Mouse (Mus musculus): Measurements from ENCODE around the gene Med27. TPM values are rescaled to one million over a fixed set of nuclear protein-coding genes. Genes with fewer than 3 reads are reported as not detected.
A peak's percentile ranks its signal among the peaks of the same experiment; 100 is the strongest.

Gene Med27
- total RNA-seq, 2 experiments from 2014 or later = 15.8 to 16.1 TPM

DNA sequence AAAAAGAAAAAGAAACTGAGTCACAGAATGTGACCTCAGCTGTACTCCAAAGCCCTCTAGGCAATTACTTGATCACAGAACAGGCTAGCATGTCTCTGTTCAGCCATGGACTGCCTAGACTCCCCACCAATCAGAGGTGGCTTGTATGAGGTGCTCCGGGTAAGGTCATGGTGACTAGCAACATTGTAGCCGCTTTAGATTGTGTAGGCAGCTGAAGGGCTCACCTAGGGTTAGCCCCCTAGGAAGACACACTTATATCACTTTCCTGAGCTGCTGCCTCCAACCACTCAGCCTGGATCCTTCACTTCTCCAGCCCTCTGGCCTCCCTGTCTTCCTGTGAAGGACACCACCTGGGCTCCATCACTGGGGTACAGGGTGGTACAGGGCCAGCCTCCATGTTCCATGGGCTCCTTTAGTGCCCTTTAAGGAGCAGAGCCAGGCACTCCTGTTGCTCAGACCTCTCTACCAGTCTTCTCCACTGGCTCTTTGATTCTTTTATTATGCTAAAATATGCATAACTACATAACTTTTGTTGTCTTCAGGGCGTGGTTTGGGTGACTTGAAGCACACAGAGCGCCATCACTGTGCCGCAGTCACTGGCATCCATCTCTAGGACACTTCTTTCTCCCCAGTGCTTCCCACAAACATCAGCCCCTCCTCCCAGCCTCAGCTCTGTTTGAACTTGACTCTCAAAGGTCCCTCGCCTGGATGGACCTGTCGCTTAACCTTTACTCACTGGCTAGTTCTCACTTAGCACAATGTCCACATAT lies 205.4 kb downstream of the Med27 start:
- intact Hi-C loops (cut with DNase I) = loop anchor here (5.0 kb wide), 1 partner anchor 350 kb away; no protein-coding TSS in a partner anchor

DNA sequence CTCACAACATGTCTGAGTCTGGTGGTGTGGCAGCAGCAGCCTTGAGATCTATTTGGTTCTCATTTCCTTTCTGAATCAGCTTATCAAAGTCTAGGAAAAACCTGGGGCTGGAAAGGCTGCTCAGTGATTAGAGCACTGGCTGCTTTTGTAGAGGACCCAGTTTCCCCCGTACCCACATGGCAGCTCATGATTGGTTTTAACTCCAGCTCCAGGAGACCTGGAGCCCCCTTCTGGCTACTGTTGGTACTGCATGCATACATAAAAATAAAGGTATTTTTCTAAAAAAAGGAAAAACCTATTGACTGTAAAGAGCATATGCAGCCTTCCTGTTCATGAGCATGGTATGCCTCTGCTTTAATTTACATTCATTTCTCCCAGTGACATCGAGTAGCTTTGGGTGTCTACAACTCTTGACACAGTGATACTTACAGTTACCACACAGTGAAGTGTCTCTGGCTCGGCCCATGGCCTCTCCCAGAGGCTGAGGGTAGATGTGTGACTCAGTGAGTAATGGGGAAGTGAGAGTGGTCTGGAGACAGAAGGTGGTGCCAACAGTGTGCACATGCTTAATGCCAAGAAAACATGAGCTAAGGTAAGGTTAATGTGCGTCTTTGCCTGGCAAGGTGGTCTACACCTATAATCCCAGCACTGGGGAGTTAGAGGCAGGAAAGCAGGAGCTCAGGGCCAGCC lies 207.5 kb downstream of the Med27 start:
- DNase-seq = peak; percentile 51 to 66
- intact Hi-C loops (cut with DNase I) = loop anchor here (2.0 to 5.0 kb wide), 2 partner anchors 337 to 352 kb away; no protein-coding TSS in a partner anchor

More for the DNA sequence above, 205.4 kb downstream of the Med27 start:
- no peak for DNase-seq

DNA sequence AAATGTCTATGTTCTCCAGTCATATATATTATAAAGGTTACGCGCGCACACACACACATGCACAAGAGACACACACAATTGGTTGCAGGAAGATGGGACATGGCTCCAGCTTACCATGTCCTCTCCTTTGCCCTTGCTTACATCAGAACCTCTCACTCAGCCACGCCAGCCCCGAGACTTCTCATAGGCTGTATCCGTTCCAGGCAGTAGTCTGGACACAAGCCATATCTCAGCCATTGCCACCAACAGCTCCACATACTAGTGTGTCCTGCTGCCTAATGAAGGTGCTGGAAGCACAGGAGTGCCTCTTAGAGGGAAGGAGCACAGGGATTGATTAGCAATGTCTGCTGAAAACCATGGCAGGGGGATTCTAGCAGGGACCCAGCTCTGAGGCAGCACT lies 211.9 kb downstream of the Med27 start:
- intact Hi-C loops (cut with DNase I) = loop anchor here (5.0 kb wide), 1 partner anchor 211 kb away; the partner anchor contains the start of gene Med27
- DNase-seq = peak in 1 of 2 experiments; percentile 24

DNA sequence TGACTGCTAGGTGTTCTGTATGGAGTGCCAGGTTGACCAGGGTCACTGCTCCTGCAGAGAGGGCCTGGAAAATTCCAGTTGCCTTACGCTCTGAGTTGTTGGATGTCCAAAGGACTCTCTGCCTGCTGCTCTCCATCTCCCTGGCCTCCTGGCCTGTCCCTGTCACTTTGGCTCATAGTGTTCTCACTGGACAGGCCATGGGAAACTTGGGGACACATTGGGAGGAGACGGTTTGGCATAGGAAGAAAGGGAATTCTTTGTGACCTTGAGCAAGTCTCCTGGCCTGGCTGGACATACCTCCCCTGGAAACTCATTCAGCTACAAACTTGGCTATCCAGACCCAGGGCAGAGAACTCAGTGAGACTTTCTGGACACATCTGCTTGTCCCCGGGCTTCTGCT lies 213.3 kb downstream of the Med27 start:
- DNase-seq = no peak
- intact Hi-C loops (cut with DNase I) = loop anchor here (5.0 kb wide), 1 partner anchor 213 kb away; the partner anchor contains the start of gene Med27

DNA sequence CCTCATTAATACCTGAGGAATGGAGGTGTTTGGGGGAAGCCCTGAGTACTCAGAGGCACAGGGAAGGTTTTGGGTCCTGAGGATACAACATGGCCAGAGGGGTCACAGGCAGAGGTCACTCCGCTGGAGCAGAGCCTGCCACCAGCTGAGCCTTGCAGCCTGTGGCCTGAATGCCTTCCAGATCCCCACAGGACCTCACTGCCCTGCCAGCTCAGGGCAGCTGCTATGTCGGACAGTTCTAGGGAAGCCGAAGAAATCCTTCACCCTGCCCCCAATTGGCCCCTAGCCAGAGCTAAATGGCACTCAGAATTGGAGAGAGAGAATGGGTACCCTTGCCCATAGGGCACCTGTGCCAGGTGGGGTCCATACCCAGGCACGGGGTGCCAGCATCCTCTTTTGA lies 214.8 kb downstream of the Med27 start:
- intact Hi-C loops (cut with DNase I) = no loop called here
- DNase-seq = no peak

DNA sequence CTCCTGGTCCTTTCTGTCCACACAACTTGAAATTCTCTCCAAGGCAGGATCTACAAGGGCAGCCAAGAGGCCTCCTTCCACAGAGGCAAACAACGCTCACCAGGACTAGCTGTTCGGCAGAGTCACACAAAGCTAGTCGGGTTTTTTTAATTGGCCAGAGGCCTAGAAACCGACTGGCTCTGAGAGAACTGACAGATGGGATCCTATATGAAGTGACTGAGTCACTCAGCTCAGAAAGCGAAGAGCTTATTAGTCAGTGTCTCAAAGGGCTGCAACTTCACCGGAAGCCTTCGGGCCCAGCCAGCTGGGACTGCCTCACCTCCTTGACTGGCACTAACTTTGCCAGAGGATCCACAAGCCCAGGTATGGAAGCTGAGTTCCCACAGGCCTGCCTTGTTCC lies 217.4 kb downstream of the Med27 start:
- DNase-seq = no peak

DNA sequence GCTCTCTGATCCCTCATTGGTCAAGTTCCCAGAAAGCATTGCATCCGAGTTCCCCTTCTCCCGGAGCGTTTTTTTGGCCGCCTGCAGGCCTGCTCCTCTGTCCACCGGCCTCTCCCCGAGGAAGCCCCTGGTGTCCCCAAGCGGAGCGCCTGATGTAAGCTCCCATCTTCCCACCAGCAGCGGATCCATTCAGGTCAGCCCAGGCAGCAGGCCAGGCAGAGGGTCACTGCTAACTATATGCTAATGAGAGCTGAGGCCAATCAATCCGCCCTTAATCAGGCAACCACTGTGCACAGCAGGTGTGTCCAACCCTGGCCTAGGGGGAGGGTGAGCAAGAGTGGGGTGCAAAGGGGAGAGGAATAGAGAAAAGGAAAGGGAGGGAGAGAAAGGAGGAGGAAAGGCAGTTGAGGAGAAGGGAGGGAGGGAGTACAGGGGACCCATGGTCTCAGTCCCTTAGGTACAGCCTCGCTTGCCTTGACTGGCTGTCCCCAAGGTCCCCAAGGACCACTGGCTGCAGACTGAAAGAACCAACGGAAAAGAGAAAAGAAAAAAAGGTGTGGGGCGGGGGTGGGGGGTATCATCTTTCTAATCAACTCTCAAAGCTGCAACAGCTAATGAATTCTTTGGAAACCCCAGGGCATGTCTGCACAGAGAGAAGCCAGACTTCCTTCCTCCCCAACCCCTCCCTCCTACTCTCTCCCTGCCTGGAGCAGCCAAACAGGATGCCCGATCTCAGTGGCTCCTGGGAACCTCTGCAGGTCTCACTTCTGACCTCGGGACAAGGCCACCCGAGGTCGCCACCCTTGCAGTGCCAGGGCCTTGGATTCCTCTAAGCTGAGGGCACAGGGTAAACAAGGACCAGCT lies 219.2 kb downstream of the Med27 start:
- intact Hi-C loops (cut with DNase I) = no loop called here
- DNase-seq = no peak

More for the DNA sequence above, 217.4 kb downstream of the Med27 start:
- intact Hi-C loops (cut with DNase I) = no loop called here

DNA sequence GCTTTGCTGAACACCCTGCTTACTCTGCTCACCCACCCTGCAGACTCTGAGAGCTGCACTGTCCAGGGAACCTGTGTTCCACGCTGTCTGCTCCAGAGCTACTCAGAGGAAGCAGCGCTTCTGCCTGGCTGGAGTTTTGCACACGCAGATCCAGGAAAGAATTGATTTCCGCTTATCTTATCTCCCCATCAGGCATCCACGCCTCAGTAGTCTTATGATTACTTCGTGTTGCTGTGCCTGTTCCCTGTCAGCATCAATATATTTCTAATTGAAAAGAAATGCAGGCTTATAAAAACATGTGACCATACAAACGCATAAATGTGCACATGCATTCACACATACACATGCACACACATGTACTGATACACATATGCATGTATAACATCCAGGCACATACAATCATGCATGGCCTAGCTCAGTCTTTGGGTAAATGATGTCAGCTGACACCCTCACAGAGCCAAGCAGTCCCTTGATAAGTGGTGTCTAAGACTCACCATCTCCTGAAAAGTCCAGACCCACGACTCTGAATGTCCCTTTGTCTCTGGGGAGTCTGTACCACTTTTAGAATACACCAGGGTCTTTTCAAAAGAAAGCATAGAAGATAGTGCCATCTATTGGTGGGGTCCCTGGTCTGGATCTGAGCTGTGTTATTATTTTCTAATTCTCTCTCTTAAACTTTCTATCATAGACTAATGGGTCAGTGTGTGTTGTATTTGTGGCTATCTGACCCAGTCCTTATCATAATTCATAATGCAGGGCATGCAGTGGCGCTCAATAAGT lies 225.5 kb downstream of the Med27 start:
- intact Hi-C loops (cut with DNase I) = no loop called here
- DNase-seq = no peak

DNA sequence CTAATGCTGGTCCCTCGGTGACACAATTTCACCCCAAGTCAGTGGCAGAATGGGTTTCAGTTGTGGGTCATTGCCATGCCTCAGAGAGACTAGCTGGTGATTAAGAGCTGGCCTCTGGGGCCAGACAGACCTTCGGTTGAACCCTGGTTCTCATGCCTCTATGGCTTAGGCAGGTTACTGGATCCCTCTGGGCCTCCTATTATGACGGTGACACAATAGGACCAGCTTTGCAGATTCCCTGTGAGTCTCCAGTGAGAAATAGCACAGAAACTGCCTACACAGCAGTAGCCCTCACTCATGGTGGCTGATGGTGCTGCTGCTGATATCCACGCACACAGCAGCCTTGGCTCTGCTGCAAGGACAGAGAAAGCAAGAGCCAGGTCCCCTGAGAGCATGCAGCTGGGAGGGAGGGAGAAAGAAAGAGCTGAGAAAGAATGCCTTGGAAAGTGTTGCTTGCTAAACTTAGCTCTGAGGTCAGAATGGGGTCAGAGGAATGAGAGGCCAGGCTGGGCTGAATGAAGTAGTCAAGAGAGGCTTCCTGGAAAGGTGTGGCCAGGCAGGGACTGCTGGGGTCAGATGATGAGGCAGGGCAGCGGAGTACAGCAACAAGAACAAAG lies 226.3 kb downstream of the Med27 start:
- intact Hi-C loops (cut with DNase I) = no loop called here
- no peak for DNase-seq

DNA sequence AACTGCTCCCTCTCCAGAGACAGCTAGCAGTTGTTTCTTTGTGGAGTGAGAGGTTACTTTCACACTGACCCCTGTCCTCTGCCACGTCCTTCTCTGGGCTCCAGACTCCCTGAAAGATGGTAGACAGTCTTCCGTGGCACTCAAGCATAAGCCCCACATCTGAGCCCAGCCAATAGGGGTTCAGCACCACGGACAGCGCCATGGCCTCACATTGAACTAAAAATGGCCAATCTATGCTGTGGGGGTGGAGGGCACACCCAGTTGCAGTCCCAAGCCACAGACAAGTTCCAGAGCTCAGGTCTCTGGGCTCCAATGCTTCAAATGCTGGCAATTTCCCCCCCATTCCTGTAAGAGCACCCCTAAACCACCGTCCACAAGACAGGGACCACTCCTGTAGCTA lies 227.0 kb downstream of the Med27 start:
- intact Hi-C loops (cut with DNase I) = no loop called here
- peak; percentile 39 to 64 for DNase-seq

DNA sequence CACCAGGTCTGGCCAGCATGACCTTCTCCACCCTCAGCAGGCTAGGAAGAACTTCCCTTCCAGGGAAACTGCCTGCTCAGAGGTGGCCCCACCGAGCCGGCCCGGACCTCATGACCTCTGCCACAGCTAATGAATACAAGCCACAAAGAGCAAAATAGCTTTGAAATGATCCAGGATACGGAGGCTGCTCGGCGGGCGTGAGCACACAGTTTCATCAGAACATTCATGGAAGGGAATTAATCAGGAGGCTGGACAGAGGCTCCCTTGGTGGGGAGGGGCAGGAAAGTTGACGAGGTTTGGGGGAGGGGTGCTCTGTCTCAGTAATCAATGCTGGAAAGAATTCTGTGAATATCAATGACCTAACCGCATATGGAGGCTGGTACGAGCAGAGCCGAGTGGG lies 227.6 kb downstream of the Med27 start:
- DNase-seq = no peak
- intact Hi-C loops (cut with DNase I) = no loop called here

Small RNA genes within 50 kb of the gene (microRNA-seq; reads per million reads assigned to microRNA genes)
- gene Mir133c (ENCODE audit: borderline number of aligned reads in 2 of 2) = 0 reads per million in 2 experiments

Other genes starting within 250 kb of the Med27 start
- 10 to 100 TPM; 32.6 to 34.5 TPM for gene Setx, start 222.6 kb upstream of the Med27 start, total RNA-seq (2021)
- 1 to 10 TPM; 5.6 to 5.7 TPM for gene Ntng2, start 93.8 kb upstream of the Med27 start, total RNA-seq (2021)

All from heart, postnatal 36 days (tissue).